Mouse (Mus musculus): ENCODE measurements at regions not wholly inside any gene's neighbourhood (a gene's known extent, or its start where the extent isn't known, plus 50 kb on each side); places are given as distances from the start of the nearest gene placed in this dataset.

GRCm38 (mm10) chr14:9161336-9161735 lies 495.3 kb upstream of the 4930452B06Rik start:
- no peak for DNase-seq

GRCm38 (mm10) chr14:9157941-9158340 lies 491.9 kb upstream of the 4930452B06Rik start:
- peak; percentile 40 for DNase-seq

- DNase-seq = peak; percentile 24
Measured at GRCm38 (mm10) chr14:9150841-9151240, 484.8 kb upstream of the 4930452B06Rik start.

GRCm38 (mm10) chr14:9146595-9147219 lies 480.7 kb upstream of the 4930452B06Rik start:
- no peak for DNase-seq

- DNase-seq = no peak
Measured at GRCm38 (mm10) chr14:9105708-9106107, 439.7 kb upstream of the 4930452B06Rik start.

- DNase-seq = no peak
Measured at GRCm38 (mm10) chr14:9089625-9090326, 423.7 kb upstream of the 4930452B06Rik start.

- peak; percentile 7 for DNase-seq
Measured at GRCm38 (mm10) chr14:9087103-9087502, 421.1 kb upstream of the 4930452B06Rik start.

GRCm38 (mm10) chr14:9079632-9080031 lies 413.6 kb upstream of the 4930452B06Rik start:
- no peak for DNase-seq

- DNase-seq = no peak
Measured at GRCm38 (mm10) chr14:9079014-9079413, 413.0 kb upstream of the 4930452B06Rik start.

- no peak for DNase-seq
Measured at GRCm38 (mm10) chr14:9071176-9071575, 405.1 kb upstream of the 4930452B06Rik start.

- DNase-seq = peak; percentile 26
Measured at GRCm38 (mm10) chr14:9060058-9060457, 394.0 kb upstream of the 4930452B06Rik start.

GRCm38 (mm10) chr14:9028811-9029210 lies 362.8 kb upstream of the 4930452B06Rik start:
- no peak for DNase-seq

GRCm38 (mm10) chr14:9015826-9016225 lies 349.8 kb upstream of the 4930452B06Rik start:
- no peak for DNase-seq

GRCm38 (mm10) chr14:9003034-9003433 lies 337.0 kb upstream of the 4930452B06Rik start:
- DNase-seq = no peak

- no peak for DNase-seq
Measured at GRCm38 (mm10) chr14:9000408-9001092, 334.5 kb upstream of the 4930452B06Rik start.

- no peak for DNase-seq
Measured at GRCm38 (mm10) chr14:8999815-9000214, 333.8 kb upstream of the 4930452B06Rik start.

- DNase-seq = no peak
Measured at GRCm38 (mm10) chr14:8993421-8993820, 327.4 kb upstream of the 4930452B06Rik start.

GRCm38 (mm10) chr14:8985086-8985793 lies 319.2 kb upstream of the 4930452B06Rik start:
- no peak for DNase-seq

- peak; percentile 7 for DNase-seq
Measured at GRCm38 (mm10) chr14:8961554-8961953, 295.5 kb upstream of the 4930452B06Rik start.

- peak; percentile 19 for DNase-seq
Measured at GRCm38 (mm10) chr14:8952853-8953397, 286.9 kb upstream of the 4930452B06Rik start.

GRCm38 (mm10) chr14:8948751-8949150 lies 282.7 kb upstream of the 4930452B06Rik start:
- no peak for DNase-seq

- DNase-seq = no peak
Measured at GRCm38 (mm10) chr14:8946851-8947625, 281.0 kb upstream of the 4930452B06Rik start.

All from embryo, embryonic 11 days (tissue).